Mouse (Mus musculus): ENCODE data around the gene Kin. TPM values are rescaled to one million over a fixed set of nuclear protein-coding genes. Genes with fewer than 3 reads are reported as not detected.

Gene Kin
- polyA plus RNA-seq, 1 experiment from 2014 or later: 46.7 TPM

- Histone ChIP-seq H3K9ac (no peak overlapping the region), H3K36me3 (ENCODE audit: poor library complexity, severe bottlenecking) (no peaks in the 10 kb centered on the region), H3K27me3 (no peaks in the 10 kb centered on the region), H3K27ac (no peak overlapping the region), H3K4me1 (no peaks in the 10 kb centered on the region), H3K4me2 (no peak overlapping the region), H3K9me3 (replicated peaks) (no peaks in the 10 kb centered on the region), H3K4me3 (no peak overlapping the region)
- 65% methylated on average over 3 of the region's 3 CpGs for WGBS
- no peak for ATAC-seq
These were observed 41.4 kb downstream of the Kin start for GRCm38 (mm10) chr2:10121826-10122225.

- WGBS: 92% methylated on average over 4 of the region's 4 CpGs
- no peaks in the 10 kb centered on the region for H3K9me3 ChIP-seq (replicated peaks)
- no peak overlapping the region for H3K9ac ChIP-seq
- no peaks in the 10 kb centered on the region for H3K4me1 ChIP-seq
- H3K27ac ChIP-seq: no peak overlapping the region
- no peak overlapping the region for H3K4me2 ChIP-seq
- H3K36me3 ChIP-seq (ENCODE audit: poor library complexity, severe bottlenecking): no peaks in the 10 kb centered on the region
- H3K27me3 ChIP-seq: no peaks in the 10 kb centered on the region
- no peak for ATAC-seq
- H3K4me3 ChIP-seq: no peak overlapping the region
These were observed 45.7 kb downstream of the Kin start for GRCm38 (mm10) chr2:10126122-10126521.

- ATAC-seq: no peak
- H3K4me1 ChIP-seq: peaks cover 4% of the 10 kb centered on the region; the same call in 1 of the 2 replicates
- no peak overlapping the region for H3K4me2 ChIP-seq
- H3K9ac ChIP-seq: no peak overlapping the region
- H3K36me3 ChIP-seq (ENCODE audit: poor library complexity, severe bottlenecking): no peaks in the 10 kb centered on the region
- H3K27ac ChIP-seq: no peak overlapping the region
- H3K27me3 ChIP-seq: no peaks in the 10 kb centered on the region
- 88% methylated on average over 5 of the region's 5 CpGs for WGBS
- no peak overlapping the region for H3K4me3 ChIP-seq
- H3K9me3 ChIP-seq (replicated peaks): no peaks in the 10 kb centered on the region
These were observed 47.1 kb downstream of the Kin start for GRCm38 (mm10) chr2:10127471-10127870.

GRCm38 (mm10) chr2:10128571-10128970, 48.2 kb downstream of the Kin start:
- no peak overlapping the region for H3K4me2 ChIP-seq
- H3K27me3 ChIP-seq: no peaks in the 10 kb centered on the region
- H3K4me3 ChIP-seq: no peak overlapping the region
- no peaks in the 10 kb centered on the region for H3K9me3 ChIP-seq (replicated peaks)
- no peak overlapping the region for H3K27ac ChIP-seq
- H3K4me1 ChIP-seq: peaks cover 4% of the 10 kb centered on the region; the same call in 1 of the 2 replicates
- no peak for ATAC-seq
- H3K9ac ChIP-seq: no peak overlapping the region
- 78% methylated on average over 4 of the region's 4 CpGs for WGBS
- no peaks in the 10 kb centered on the region for H3K36me3 ChIP-seq (ENCODE audit: poor library complexity, severe bottlenecking)

GRCm38 (mm10) chr2:10130341-10130990, 50.1 kb downstream of the Kin start:
- Histone ChIP-seq H3K4me3 (no peak overlapping the region), H3K9ac (no peak overlapping the region), H3K27ac (no peak overlapping the region), H3K4me2 (no peak overlapping the region), H3K4me1 (peaks cover 4% of the 10 kb centered on the region; the same call in 1 of the 2 replicates), H3K36me3 (ENCODE audit: poor library complexity, severe bottlenecking) (no peaks in the 10 kb centered on the region), H3K9me3 (replicated peaks) (no peaks in the 10 kb centered on the region), H3K27me3 (no peaks in the 10 kb centered on the region)
- WGBS: 86% methylated on average over 8 of the region's 8 CpGs
- ATAC-seq: no peak

GRCm38 (mm10) chr2:10131296-10131695, 50.9 kb downstream of the Kin start, which contains the start of gene Itih2:
TSS of gene Itih2 (minus strand) at chr2:10131396.
- no peaks in the 10 kb centered on the region for H3K27me3 ChIP-seq
- H3K9me3 ChIP-seq (replicated peaks): no peaks in the 10 kb centered on the region
- H3K36me3 ChIP-seq (ENCODE audit: poor library complexity, severe bottlenecking): no peaks in the 10 kb centered on the region
- ATAC-seq: no peak
- peaks cover 4% of the 10 kb centered on the region; the same call in 1 of the 2 replicates for H3K4me1 ChIP-seq
- 92% methylated on average over 4 of the region's 4 CpGs for WGBS
- H3K9ac ChIP-seq: no peak within 1 kb of the TSS
- no peak within 1 kb of the TSS for H3K4me2 ChIP-seq
- no peak within 1 kb of the TSS for H3K27ac ChIP-seq
- no peak within 1 kb of the TSS for H3K4me3 ChIP-seq

- H3K4me1 ChIP-seq: peaks cover 4% of the 10 kb centered on the region; the same call in 1 of the 2 replicates
- H3K27ac ChIP-seq: no peak overlapping the region
- H3K27me3 ChIP-seq: no peaks in the 10 kb centered on the region
- no peak overlapping the region for H3K4me2 ChIP-seq
- H3K9me3 ChIP-seq (replicated peaks): no peaks in the 10 kb centered on the region
- 57% methylated on average over 1 of the region's 1 CpGs for WGBS
- ATAC-seq: peak; percentile 45; the same call in 1 of the 2 replicates
- H3K9ac ChIP-seq: no peak overlapping the region
- no peak overlapping the region for H3K4me3 ChIP-seq
- H3K36me3 ChIP-seq (ENCODE audit: poor library complexity, severe bottlenecking): no peaks in the 10 kb centered on the region
These were observed 51.7 kb downstream of the Kin start for GRCm38 (mm10) chr2:10132128-10132527.

- no peak overlapping the region for H3K9ac ChIP-seq
- H3K4me2 ChIP-seq: no peak overlapping the region
- H3K27ac ChIP-seq: no peak overlapping the region
- no peaks in the 10 kb centered on the region for H3K36me3 ChIP-seq (ENCODE audit: poor library complexity, severe bottlenecking)
- no peaks in the 10 kb centered on the region for H3K27me3 ChIP-seq
- no peaks in the 10 kb centered on the region for H3K9me3 ChIP-seq (replicated peaks)
- H3K4me3 ChIP-seq: no peak overlapping the region
- 88% methylated on average over 6 of the region's 6 CpGs for whole genome bisulfite sequencing
- peaks cover 4% of the 10 kb centered on the region; the same call in 1 of the 2 replicates for H3K4me1 ChIP-seq
- ATAC-seq: no peak
These were observed 53.5 kb downstream of the Kin start for GRCm38 (mm10) chr2:10133941-10134340.

- H3K4me2 ChIP-seq: no peak overlapping the region
- H3K9me3 ChIP-seq (replicated peaks): no peaks in the 10 kb centered on the region
- H3K4me1 ChIP-seq: no peaks in the 10 kb centered on the region
- no peak overlapping the region for H3K4me3 ChIP-seq
- H3K27ac ChIP-seq: no peak overlapping the region
- 85% methylated on average over 2 of the region's 2 CpGs for WGBS
- ATAC-seq: no peak
- H3K27me3 ChIP-seq: peaks cover 5% of the 10 kb centered on the region; the same call in 1 of the 2 replicates
- no peak overlapping the region for H3K9ac ChIP-seq
- no peaks in the 10 kb centered on the region for H3K36me3 ChIP-seq (ENCODE audit: poor library complexity, severe bottlenecking)
These were observed 56.9 kb downstream of the Kin start for GRCm38 (mm10) chr2:10137320-10137719.

- Histone ChIP-seq H3K9ac (no peak overlapping the region), H3K27me3 (peaks cover 5% of the 10 kb centered on the region; the same call in 1 of the 2 replicates), H3K4me3 (no peak overlapping the region), H3K36me3 (ENCODE audit: poor library complexity, severe bottlenecking) (no peaks in the 10 kb centered on the region), H3K27ac (no peak overlapping the region), H3K4me2 (no peak overlapping the region), H3K9me3 (replicated peaks) (no peaks in the 10 kb centered on the region), H3K4me1 (no peaks in the 10 kb centered on the region)
- WGBS: 71% methylated on average over 5 of the region's 5 CpGs
- no peak for ATAC-seq
These were observed 60.1 kb downstream of the Kin start for GRCm38 (mm10) chr2:10140456-10140855.

All from forebrain, embryonic 13.5 days (tissue).